Mouse (Mus musculus): ENCODE data around the gene Rprd1b.

GRCm38 (mm10) chr2:158153728-158154343 lies 125.5 kb downstream of the Rprd1b start:
- TF ChIP-seq GATA1 (IDR thresholded peaks at IDR 0.05; ENCODE audit: borderline replicate concordance, low read length) (no peak), FLI1 (IDR thresholded peaks at IDR 0.05; ENCODE audit: low read length) (no peak)
